Mouse (Mus musculus) embryonic fibroblast, embryonic 13.5 days (primary cell): ENCODE results near the gene Myrip.

Source experiments
- CTCF ChIP-seq: IDR thresholded peaks from 2 replicates; pipeline ENCODE4 v1.5.1; 2011; ENCODE audit warnings: mild to moderate bottlenecking, control low read depth, low read length, moderate library complexity, borderline replicate concordance; ENCODE audit not compliant: insufficient read depth
- POLR2A ChIP-seq: IDR thresholded peaks from 2 replicates; pipeline ENCODE4 v1.6.1; 2011; ENCODE audit warnings: low read depth, mild to moderate bottlenecking, control low read depth, low read length, moderate library complexity

GRCm38 (mm10) chr9:120353967-120354366, 52.7 kb downstream of the Myrip start:
- TF ChIP-seq CTCF (no peak), POLR2A (no peak)
